Mouse (Mus musculus) heart, postnatal 0 days (tissue): ENCODE measurements around the gene Gm826.

Experiments used
- CTCF ChIP-seq: IDR thresholded peaks from 2 replicates; pipeline ENCODE4 v1.5.1; 2016; ENCODE audit warnings: antibody characterized with exemption, control low read depth, low read depth
- EP300 ChIP-seq: IDR thresholded peaks from 2 replicates; pipeline ENCODE4 v1.6.1; 2016; ENCODE audit warnings: antibody characterized with exemption, low read depth

DNA sequence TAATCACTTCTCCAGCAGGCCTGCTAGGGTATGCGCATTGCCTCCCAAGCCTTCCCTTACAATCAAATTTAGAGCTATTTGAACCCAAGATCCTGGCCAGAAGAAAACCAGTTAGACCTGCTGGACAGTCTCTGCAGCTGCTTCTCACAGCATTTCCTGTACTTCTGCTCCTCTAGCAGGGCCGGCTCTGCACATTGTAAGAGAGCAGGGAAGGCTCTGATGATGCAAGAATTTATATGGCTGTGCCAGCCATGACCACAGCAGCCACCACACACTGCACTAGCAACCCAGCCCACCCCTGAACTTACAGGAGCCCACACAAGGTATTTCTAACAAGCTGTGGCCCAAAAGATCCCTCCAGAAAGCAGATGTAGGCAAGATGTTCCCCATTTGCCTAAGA lies 19.6 kb upstream of the Gm826 start:
- TF ChIP-seq CTCF (no peak), EP300 (no peak)
